Mouse (Mus musculus): ENCODE measurements around the gene Tdrd9.
A peak's percentile ranks its signal among the peaks of the same experiment; 100 is the strongest.

- TF ChIP-seq CTCF (conservative IDR thresholded peaks at IDR 0.05; ENCODE audit: insufficient read depth, insufficient read length, low read depth, low read length) = peak; percentile 96
- TF ChIP-seq POLR2A (IDR thresholded peaks at IDR 0.05; ENCODE audit: low read depth, low read length) = no peak
These were observed 106.3 kb downstream of the Tdrd9 start for GRCm38 (mm10) chr12:112077651-112078050.

All from kidney, adult 2 months (tissue).